Mouse (Mus musculus): ENCODE results near the gene Zfp955a.
"Not testable (repeated sequence)": the region's sequence is repeated elsewhere in the genome, so short reads cannot be mapped to it uniquely, and the experiment has no call there.

Gene Zfp955a

GRCm38 (mm10) chr17:33254530-33255318, at the start of gene Zfp955a:
Gene Zfp955a (minus strand): TSS chr17:33255145.
- not testable (repeated sequence) for DNase-seq (ENCODE audit: low read depth, low spot score)

- not testable (repeated sequence) for DNase-seq (ENCODE audit: low read depth, low spot score)
Observed at GRCm38 (mm10) chr17:33289876-33290149, 34.9 kb upstream of the Zfp955a start.

- not testable (repeated sequence) for DNase-seq (ENCODE audit: low read depth, low spot score)
Observed at GRCm38 (mm10) chr17:33289039-33289875, 34.3 kb upstream of the Zfp955a start, which contains the start of gene Zfp955b. Gene Zfp955b (plus strand): TSS chr17:33289544.

GRCm38 (mm10) chr17:33268907-33269306, 14.0 kb upstream of the Zfp955a start:
- no peak for DNase-seq (ENCODE audit: low read depth, low spot score)

GRCm38 (mm10) chr17:33264376-33264775, 9.4 kb upstream of the Zfp955a start, which contains the start of gene Olfr63:
Gene Olfr63 (plus strand): TSS chr17:33264676.
- no peak for DNase-seq (ENCODE audit: low read depth, low spot score)

- not testable (repeated sequence) for DNase-seq (ENCODE audit: low read depth, low spot score)
Observed at GRCm38 (mm10) chr17:33255319-33255657, 343 bp upstream of the Zfp955a start.

GRCm38 (mm10) chr17:33236646-33237045, 18.3 kb downstream of the Zfp955a start:
- not testable (repeated sequence) for DNase-seq (ENCODE audit: low read depth, low spot score)

- no peak for DNase-seq (ENCODE audit: low read depth, low spot score)
Observed at GRCm38 (mm10) chr17:33221590-33221989, 33.4 kb downstream of the Zfp955a start, which contains the start of gene Olfr1564. Gene Olfr1564 (minus strand): TSS chr17:33221690.

GRCm38 (mm10) chr17:33191002-33191401, 63.9 kb downstream of the Zfp955a start, which contains the start of gene Olfr239:
Gene Olfr239 (plus strand): TSS chr17:33191302.
- not testable (repeated sequence) for DNase-seq (ENCODE audit: low read depth, low spot score)
